ENCODE assay signal across 8 mouse cellular contexts in the genomic region with DNA sequence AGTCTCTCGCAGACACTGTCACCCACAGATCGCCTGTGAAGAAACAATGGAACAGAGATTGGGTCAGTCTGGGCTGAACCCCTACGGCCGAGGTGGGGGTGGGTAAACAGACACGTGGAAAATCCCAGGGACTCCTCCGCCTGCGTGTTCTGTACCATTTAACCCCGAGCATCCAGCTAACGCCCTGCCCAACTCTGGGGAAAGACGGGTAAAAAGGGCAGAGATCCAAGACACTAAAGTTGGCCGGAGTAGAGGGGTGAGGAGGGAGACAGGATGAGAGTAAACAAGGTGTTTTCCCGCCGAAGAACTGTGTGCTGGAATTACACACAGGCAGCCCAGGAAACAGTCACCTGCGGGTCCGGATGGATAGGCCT. TPM values are rescaled to one million over a fixed set of nuclear protein-coding genes. Genes with fewer than 3 reads are reported as not detected.
DNase-seq lines count a peak whose midpoint lies in the region; ATAC-seq and TF ChIP-seq lines count a peak whose summit lies in the region.

No protein-coding gene starts in this region.

- 3% methylated on average over 15 of the region's 15 CpGs for WGBS in spleen, adult 2 months
- WGBS in hindbrain, embryonic 15.5 days, result under 1% methylated on average over 15 of the region's 15 CpGs
- under 1% methylated on average over 15 of the region's 15 CpGs for WGBS in lung, postnatal 0 days

- H3K9me3 ChIP-seq in hindbrain, embryonic 15.5 days, result no peaks in the 10 kb centered on the region
- no peaks in the 10 kb centered on the region for H3K9me3 ChIP-seq in lung, postnatal 0 days (ENCODE audit: low read length)

- no peak for TF ChIP-seq CTCF in spleen, adult 2 months (IDR thresholded peaks at IDR 0.05; ENCODE audit: extremely low read depth, insufficient read depth, insufficient read length, insufficient replicate concordance)
- TF ChIP-seq CTCF in lung, postnatal 0 days (IDR thresholded peaks at IDR 0.05), result no peak

- peak; percentile 40 to 89 for DNase-seq in adrenal gland, adult (ENCODE audit: inconsistent age in 2 of 2, low spot score in 1 of 2)
- no peak for DNase-seq in adrenal gland, adult 18-20 months (ENCODE audit: low spot score in 2 of 2)
- DNase-seq in spleen, adult 2 months (ENCODE audit: low read depth in 1 of 2, low spot score in 2 of 2), result no peak
- no peak for DNase-seq in spleen, postnatal 4 days (ENCODE audit: low spot score in 2 of 2)
- DNase-seq in lung, postnatal 0 days (ENCODE audit: low spot score), result peak; percentile 66
- DNase-seq in urinary bladder, postnatal 25 days (ENCODE audit: low spot score), result no peak
- DNase-seq in layer of hippocampus, adult 11-12 months (ENCODE audit: low spot score), result no peak

- H3K27me3 ChIP-seq in spleen, adult 2 months (ENCODE audit: control insufficient read depth, insufficient read depth, low read length), result peaks cover 33% of the 10 kb centered on the region
- H3K27me3 ChIP-seq in hindbrain, embryonic 15.5 days, result no peaks in the 10 kb centered on the region
- no peaks in the 10 kb centered on the region for H3K27me3 ChIP-seq in lung, postnatal 0 days (replicated peaks; ENCODE audit: insufficient read depth, low read length)

- TF ChIP-seq EP300 in lung, postnatal 0 days (IDR thresholded peaks at IDR 0.05), result no peak

- H3K36me3 ChIP-seq in spleen, adult 2 months (ENCODE audit: control insufficient read depth, insufficient read depth, low read length), result no peaks in the 10 kb centered on the region
- peaks cover 5% of the 10 kb centered on the region for H3K36me3 ChIP-seq in hindbrain, embryonic 15.5 days
- no peaks in the 10 kb centered on the region; the same call in 1 of the 2 replicates for H3K36me3 ChIP-seq in lung, postnatal 0 days (ENCODE audit: insufficient read depth, low read length)

- H3K4me2 ChIP-seq in hindbrain, embryonic 15.5 days, result peak overlapping the region; percentile 99
- peak overlapping the region; percentile 94 for H3K4me2 ChIP-seq in lung, postnatal 0 days (replicated peaks; ENCODE audit: low read depth, low read length)

- peak overlapping the region; percentile 88 for H3K9ac ChIP-seq in hindbrain, embryonic 15.5 days
- peak overlapping the region; percentile 96 for H3K9ac ChIP-seq in lung, postnatal 0 days (replicated peaks; ENCODE audit: low read depth)

- peak; percentile 0 for ATAC-seq in hindbrain, embryonic 15.5 days (ENCODE audit: low FRiP score, low read depth)
- ATAC-seq in lung, postnatal 0 days, result no peak

- no peak overlapping the region for H3K27ac ChIP-seq in spleen, adult 2 months (ENCODE audit: insufficient read depth, low read length)
- peak overlapping the region; percentile 92 for H3K27ac ChIP-seq in hindbrain, embryonic 15.5 days (replicated peaks)
- H3K27ac ChIP-seq in lung, postnatal 0 days (ENCODE audit: low read length), result peak overlapping the region; percentile 97

- TF ChIP-seq POLR2A in spleen, adult 2 months (IDR thresholded peaks at IDR 0.05; ENCODE audit: low read depth, low read length), result no peak

- peak overlapping the region; percentile 60 for H3K4me3 ChIP-seq in spleen, adult 2 months (ENCODE audit: extremely low read depth, insufficient read depth, insufficient read length)
- H3K4me3 ChIP-seq in hindbrain, embryonic 15.5 days, result peak overlapping the region; percentile 80
- peak overlapping the region; percentile 91 for H3K4me3 ChIP-seq in lung, postnatal 0 days (ENCODE audit: low read depth, low read length)

- H3K4me1 ChIP-seq in spleen, adult 2 months (ENCODE audit: control insufficient read depth, insufficient read depth, insufficient read length), result peaks cover 22% of the 10 kb centered on the region
- peaks cover 30% of the 10 kb centered on the region for H3K4me1 ChIP-seq in hindbrain, embryonic 15.5 days (replicated peaks)
- peaks cover 4% of the 10 kb centered on the region; the same call in 1 of the 2 replicates for H3K4me1 ChIP-seq in lung, postnatal 0 days (ENCODE audit: insufficient read depth, low read depth, low read length)

RNA-seq across cellular contexts. Expression of gene Socs2, which starts 1.8 kb away (rescaled TPM):
- total RNA-seq in adrenal gland, adult 18-20 months (2021), result 10 to 100 TPM; 11.1 to 20.0 TPM
- 10.2 and 12.7 TPM in 2 replicates for polyA plus RNA-seq in spleen, adult 2 months (2012; rRNA removed)
- 108 and 118 TPM in 2 replicates for polyA plus RNA-seq in hindbrain, embryonic 15.5 days (2015; fragmentation: Nextera tagmentation; extraction: Ambion mirVana)
- polyA plus RNA-seq in lung, postnatal 0 days (2015; fragmentation: Nextera tagmentation; extraction: Ambion mirVana), result 333 and 396 TPM in 2 replicates

Comparison
In these comparisons a context has a peak if more than half of its experiments do, and no peak if none do; other contexts are left out.
1. DNase-seq: peak in adrenal gland, adult (2 of 2) and lung, postnatal 0 days (single experiment); none in adrenal gland, adult 18-20 months (0 of 2), spleen, adult 2 months (0 of 2), spleen, postnatal 4 days (0 of 2), urinary bladder, postnatal 25 days (single experiment) and layer of hippocampus, adult 11-12 months (single experiment).
2. Peak in every context shown above with its lines, with median percentiles within 50 percentile points of each other: H3K4me3 ChIP-seq.